Mouse (Mus musculus) liver, embryonic 14.5 days (tissue): ENCODE results near the gene Rbl2.

ENCODE experiments used
- CTCF ChIP-seq: IDR thresholded peaks from 2 replicates; pipeline ENCODE4 v1.5.1; 2016; ENCODE audit warnings: antibody characterized with exemption, low read depth, control low read depth
- EP300 ChIP-seq: IDR thresholded peaks from 2 replicates; pipeline ENCODE4 v1.6.1; 2016; ENCODE audit warnings: antibody characterized with exemption, low read depth

GRCm38 (mm10) chr8:91118131-91118530 lies 48.3 kb downstream of the Rbl2 start:
- no peak for TF ChIP-seq EP300
- peak; percentile 54 for TF ChIP-seq CTCF
